Mouse (Mus musculus) limb, embryonic 10.5 days (tissue): ENCODE measurements around the gene Gnptab. TPM values are rescaled to one million over a fixed set of nuclear protein-coding genes. Genes with fewer than 3 reads are reported as not detected.

ENCODE experiments used
- polyA plus RNA-seq: library from polyadenylated mRNA; unstranded; fragments of >200 nt; fragmentation: Nextera tagmentation; extraction: Ambion mirVana; gene quantifications from 2 replicates; pipeline ENCODE4 v1.2.1, GENCODE M21; 2016

Gnptab gene
- polyA plus RNA-seq, 1 experiment from 2014 or later = 8.6 TPM

Other genes with a start within 250 kb of the Gnptab start
- gene Parpbp, start 232.2 kb upstream of the Gnptab start, polyA plus RNA-seq = 16.9 and 21.0 TPM in 2 replicates
- 117 and 124 TPM in 2 replicates for gene Nup37, start 232.1 kb upstream of the Gnptab start, polyA plus RNA-seq
- gene Washc3, start 178.0 kb upstream of the Gnptab start, polyA plus RNA-seq = 50.8 and 53.2 TPM in 2 replicates
- gene Dram1, start 52 bp upstream of the Gnptab start, polyA plus RNA-seq = 0.21 and 0.26 TPM in 2 replicates
- gene Sycp3, start 80.4 kb downstream of the Gnptab start, polyA plus RNA-seq = 0.21 TPM in 1 of 2 replicates, not detected in the other
- gene Chpt1, start 124.9 kb downstream of the Gnptab start, polyA plus RNA-seq = 16.0 and 19.9 TPM in 2 replicates
- 6.3 and 8.0 TPM in 2 replicates for gene Mybpc1, start 226.0 kb downstream of the Gnptab start, polyA plus RNA-seq